Mouse (Mus musculus) kidney, adult 2 months (tissue): ENCODE results near the gene Fam168b.

Experiments used
- CTCF ChIP-seq: fragments of 200-500 bp; conservative IDR thresholded peaks from 2 replicates; pipeline ENCODE4 v1.5.1; 2011; ENCODE audit warnings: low read depth, mild to moderate bottlenecking, control low read depth, low read length, moderate library complexity, mixed read lengths; ENCODE audit not compliant: insufficient read depth, insufficient read length
- POLR2A ChIP-seq: fragments of 200-500 bp; IDR thresholded peaks from one replicate; pipeline ENCODE4 v1.6.1; 2011; ENCODE audit warnings: low read depth, low read length, control low read depth

DNA sequence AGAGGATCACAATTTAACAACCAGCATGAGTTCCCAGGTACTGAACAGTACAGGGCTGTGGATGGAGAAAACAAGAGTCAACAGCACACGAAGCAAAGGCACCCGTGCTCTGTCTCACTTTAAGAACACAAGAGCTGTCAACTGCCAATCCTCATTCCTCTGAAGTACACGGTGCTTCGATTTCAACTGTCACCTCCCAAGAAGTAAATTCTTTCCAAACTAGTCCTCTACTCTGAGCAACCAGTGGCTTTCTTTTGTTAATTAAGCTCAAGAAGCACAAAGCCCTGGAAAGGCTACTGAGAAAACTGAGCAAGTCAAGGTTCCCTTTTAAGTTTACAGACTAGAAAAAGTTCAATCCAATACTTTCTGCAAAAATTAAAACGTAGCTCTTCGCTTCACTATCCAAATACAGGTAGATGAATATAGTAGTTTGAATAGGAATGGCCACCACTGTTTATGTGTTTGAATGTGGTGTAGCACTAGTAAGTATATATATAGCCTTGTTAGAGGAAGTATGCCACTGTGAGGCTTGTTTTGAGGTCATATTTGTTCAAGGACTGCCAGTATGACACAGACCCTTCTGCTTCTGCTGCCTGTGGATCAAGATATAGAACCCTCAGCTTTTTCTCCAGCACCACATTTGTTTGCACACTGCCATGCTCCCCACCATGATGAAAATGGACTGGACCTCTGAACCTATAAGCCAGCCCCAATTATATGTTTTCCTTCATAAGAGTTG lies 4.7 kb downstream of the Fam168b start:
- TF ChIP-seq POLR2A (no peak), CTCF (no peak)
